Mouse (Mus musculus) adrenal gland, postnatal 25 days (tissue): ENCODE data around the gene Lpar5. TPM values are rescaled to one million over a fixed set of nuclear protein-coding genes. Genes with fewer than 3 reads are reported as not detected.

Experiments
- DNase-seq: peaks from one replicate; pipeline ENCODE4 v3.0.0; 2021; ENCODE audit warnings: mixed read lengths
- microRNA-seq, 2 experiments: library from miRNA; unstranded; fragments of <30 nt; microRNA quantifications; one replicate each; pipeline ENCODE4 v1.2.0; 2021
- total RNA-seq: library from RNA; stranded (reverse); gene quantifications from 2 replicates; pipeline ENCODE4 v1.2.3, GENCODE M21; 2021

Lpar5 gene
- total RNA-seq, 1 experiment from 2014 or later, result 0.36 TPM

DNA sequence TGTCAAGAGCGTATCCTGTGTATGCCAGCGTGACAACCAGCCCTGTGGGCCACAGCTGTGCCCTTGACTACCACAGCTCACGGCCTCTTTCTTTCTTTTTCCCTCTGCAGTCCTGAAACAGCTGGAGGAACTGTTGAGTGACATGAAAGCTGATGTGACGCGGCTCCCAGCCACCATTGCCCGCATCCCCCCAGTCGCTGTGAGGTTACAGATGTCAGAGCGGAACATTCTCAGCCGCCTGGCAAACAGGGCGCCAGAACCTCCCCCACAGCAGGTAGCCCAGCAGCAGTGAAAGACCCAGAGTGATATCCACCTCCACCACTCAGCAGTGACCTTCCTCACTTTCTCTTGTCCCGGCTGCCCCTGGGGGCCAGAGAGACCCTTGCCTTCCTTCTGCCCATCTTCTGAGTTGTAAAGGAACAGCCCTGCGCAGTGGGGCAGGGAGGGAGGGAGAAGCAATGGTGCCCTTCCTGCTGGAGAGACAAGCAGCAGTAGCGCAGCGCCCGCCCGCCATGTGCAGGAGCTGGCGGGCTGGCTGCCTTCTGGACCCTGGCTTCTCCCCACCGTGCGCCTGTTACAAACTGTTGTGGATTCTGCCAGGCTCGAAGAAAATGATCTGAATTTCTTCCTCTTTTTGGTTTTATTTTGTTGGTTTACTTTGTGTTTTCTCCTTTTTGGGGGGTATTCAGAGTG is 62.1 kb downstream of the Lpar5 start:
- DNase-seq, result no peak

DNA sequence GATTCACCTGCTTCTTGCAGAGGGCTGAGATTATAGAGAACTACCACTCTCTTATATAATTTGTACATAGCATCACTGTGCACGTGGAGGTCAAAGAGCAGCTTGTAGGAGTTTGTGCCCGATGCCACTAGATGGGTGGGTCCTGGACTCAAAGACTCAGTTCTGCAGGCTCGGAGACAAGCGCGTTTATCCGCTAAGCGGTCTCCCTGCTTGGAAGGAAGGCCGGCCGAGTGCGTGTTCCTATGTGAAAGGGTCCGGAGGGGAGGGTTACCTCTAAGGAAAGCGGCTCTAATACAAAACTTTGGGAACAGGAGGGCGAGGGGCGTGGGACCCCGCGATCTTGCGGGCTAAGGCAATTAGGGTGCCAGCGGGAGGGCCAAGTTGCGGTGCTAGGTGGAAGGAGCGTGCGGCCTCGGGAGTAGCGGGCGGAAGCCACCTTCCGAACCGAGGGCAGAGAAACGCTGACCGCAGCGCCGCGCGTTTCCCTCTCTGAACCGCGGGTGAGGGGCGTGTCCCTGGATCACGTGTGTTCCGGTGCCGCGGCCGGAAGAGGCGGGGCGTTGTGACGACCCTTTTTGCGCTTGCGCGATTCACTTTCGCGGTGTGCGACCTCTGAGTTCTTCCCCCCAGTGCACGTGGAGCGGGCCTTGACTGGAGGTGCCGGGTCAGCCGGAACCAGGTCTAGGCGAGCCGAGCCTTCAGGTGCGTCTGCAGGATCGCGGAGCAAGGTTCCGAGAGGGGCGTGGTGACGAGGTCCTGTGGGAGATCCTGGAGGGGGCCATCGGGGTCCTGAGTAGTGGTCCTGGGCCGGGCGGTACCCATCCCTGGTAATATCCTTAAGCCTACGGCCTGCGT is 63.8 kb downstream of the Lpar5 start, which contains the start of gene Nop2:
Gene Nop2, plus strand, starts transcription at position 608 of the 855 bp plus-strand sequence.
- peak; percentile 87 for DNase-seq

Small RNAs within 50 kb of the gene (microRNA-seq; reads per million reads assigned to microRNA genes)
- gene Mir7045, result 0.34 to 0.71 reads per million in 2 experiments

Other genes starting within 250 kb of the Lpar5 start
- gene Usp5, start 238.4 kb upstream of the Lpar5 start, total RNA-seq, result 118 and 136 TPM in 2 replicates
- 10.5 and 11.7 TPM in 2 replicates for gene Cdca3, start 238.4 kb upstream of the Lpar5 start, total RNA-seq
- 5.5 and 14.0 TPM in 2 replicates for gene Gnb3, start 227.6 kb upstream of the Lpar5 start, total RNA-seq
- gene P3h3, start 210.2 kb upstream of the Lpar5 start, total RNA-seq, result 20.2 and 26.5 TPM in 2 replicates
- gene Gpr162, start 203.9 kb upstream of the Lpar5 start, total RNA-seq, result 0.90 and 1.5 TPM in 2 replicates
- 0.21 TPM in 1 of 2 replicates, not detected in the other for gene Cd4, start 179.7 kb upstream of the Lpar5 start, total RNA-seq
- 1.2 and 1.4 TPM in 2 replicates for gene Lag3, start 156.2 kb upstream of the Lpar5 start, total RNA-seq
- gene Ptms, start 147.8 kb upstream of the Lpar5 start, total RNA-seq, result 790 and 858 TPM in 2 replicates
- 271 and 277 TPM in 2 replicates for gene Mlf2, start 136.5 kb upstream of the Lpar5 start, total RNA-seq
- gene Cops7a, start 102.4 kb upstream of the Lpar5 start, total RNA-seq, result 172 and 177 TPM in 2 replicates
- 1.2 and 2.1 TPM in 2 replicates for gene Pianp, start 71.2 kb upstream of the Lpar5 start, total RNA-seq
- gene Zfp384, start 58.8 kb upstream of the Lpar5 start, total RNA-seq, result 59.6 and 61.3 TPM in 2 replicates
- 82.3 and 102 TPM in 2 replicates for gene Ing4, start 28.2 kb upstream of the Lpar5 start, total RNA-seq
- gene Acrbp, start 18.2 kb upstream of the Lpar5 start, total RNA-seq, result 10.4 and 11.7 TPM in 2 replicates
- gene Chd4, start 28.1 kb downstream of the Lpar5 start, total RNA-seq, result 175 and 203 TPM in 2 replicates
- 36.2 and 44.0 TPM in 2 replicates for gene Nop2, start 64.0 kb downstream of the Lpar5 start, total RNA-seq
- 27.8 and 43.8 TPM in 2 replicates for gene Iffo1, start 77.3 kb downstream of the Lpar5 start, total RNA-seq
- gene Gapdh, start 98.5 kb downstream of the Lpar5 start, total RNA-seq, result 1,475 and 1,510 TPM in 2 replicates
- gene Ncapd2, start 123.8 kb downstream of the Lpar5 start, total RNA-seq, result 35.6 and 48.3 TPM in 2 replicates
- gene Mrpl51, start 123.9 kb downstream of the Lpar5 start, total RNA-seq, result 158 and 198 TPM in 2 replicates
- gene Vamp1, start 147.6 kb downstream of the Lpar5 start, total RNA-seq, result 81.4 and 102 TPM in 2 replicates
- 7.6 and 9.8 TPM in 2 replicates for gene Tapbpl, start 163.9 kb downstream of the Lpar5 start, total RNA-seq
- gene Cd27, start 169.1 kb downstream of the Lpar5 start, total RNA-seq, result 0.79 TPM in 1 of 2 replicates, not detected in the other
- gene Tuba3a, start 218.1 kb downstream of the Lpar5 start, total RNA-seq, result not detected in 2 replicates
- gene Ltbr, start 246.0 kb downstream of the Lpar5 start, total RNA-seq, result 78.7 and 91.8 TPM in 2 replicates